Mouse (Mus musculus) G1E (cell line): ENCODE results near the gene Ncaph2.

Source experiments
- CTCF ChIP-seq: IDR thresholded peaks from 2 replicates; pipeline ENCODE4 v1.5.1; 2012; ENCODE audit warnings: low read depth, low read length, inconsistent platforms, mixed read lengths
- GATA1 ChIP-seq: IDR thresholded peaks from 2 replicates; pipeline ENCODE4 v1.6.1; 2012; ENCODE audit warnings: borderline replicate concordance, low read length, inconsistent platforms, mixed read lengths
- GATA2 ChIP-seq: IDR thresholded peaks from 2 replicates; pipeline ENCODE4 v1.6.1; 2012; ENCODE audit warnings: low read depth, low read length, inconsistent platforms, borderline replicate concordance
- POLR2AphosphoS5 ChIP-seq: IDR thresholded peaks from 2 replicates; pipeline ENCODE4 v1.6.1; 2012; ENCODE audit warnings: low read depth, low read length, inconsistent platforms; ENCODE audit not compliant: insufficient replicate concordance
- TAL1 ChIP-seq: conservative IDR thresholded peaks from 2 replicates; pipeline ENCODE4 v1.6.1; 2012; ENCODE audit warnings: low read depth, low read length, inconsistent platforms, mixed read lengths

DNA sequence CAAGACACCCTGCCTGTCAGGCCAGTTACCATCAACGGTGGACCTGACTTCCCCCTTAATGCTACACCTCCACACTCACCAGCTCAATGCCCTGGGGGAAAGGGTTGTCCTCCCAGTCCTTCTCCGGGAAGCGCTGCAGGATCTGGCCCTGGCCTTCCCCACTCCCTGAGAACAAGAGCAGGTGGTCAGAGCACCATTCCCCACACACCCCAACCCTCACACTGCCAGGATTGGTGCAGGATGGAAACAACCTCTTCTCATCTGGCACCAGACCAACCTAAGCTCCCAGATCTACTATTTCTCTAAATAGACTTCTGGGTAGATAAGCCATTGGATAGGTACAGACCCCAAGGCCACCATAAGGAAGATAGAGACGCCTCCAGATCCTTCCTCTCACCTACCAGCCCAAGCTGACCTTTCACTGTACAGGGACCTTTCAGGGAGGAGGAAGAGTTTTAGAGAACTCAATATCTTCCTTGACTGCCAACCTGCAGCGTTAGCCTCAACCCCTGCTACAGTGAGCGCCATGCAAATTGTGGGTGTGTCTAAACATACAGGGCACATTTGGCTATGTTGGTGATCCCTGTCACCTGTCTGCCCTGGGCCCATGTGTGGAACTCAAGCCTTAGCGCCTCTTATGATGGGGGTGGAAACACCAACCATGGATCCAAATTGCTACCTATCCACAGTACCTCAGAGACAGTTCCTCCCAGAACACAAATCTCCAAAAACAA is 46.9 kb upstream of the Ncaph2 start:
- TF ChIP-seq CTCF (no peak), POLR2AphosphoS5 (no peak), GATA1 (no peak), GATA2 (no peak), TAL1 (no peak)
